Mouse (Mus musculus): ENCODE measurements around the gene Vrtn.

Vrtn gene

GRCm38 (mm10) chr12:84689051-84689450, 48.2 kb downstream of the Vrtn start:
- DNase-seq, result peak; percentile 65 to 74

GRCm38 (mm10) chr12:84691347-84691746, 50.5 kb downstream of the Vrtn start:
- DNase-seq, result no peak

- DNase-seq, result no peak
These were observed 51.3 kb downstream of the Vrtn start for GRCm38 (mm10) chr12:84692141-84692540.

GRCm38 (mm10) chr12:84698319-84699081, 57.7 kb downstream of the Vrtn start, which contains the start of gene Syndig1l:
Gene Syndig1l (minus strand): TSS chr12:84698831.
- peak; percentile 59 to 67 for DNase-seq
